Mouse (Mus musculus): ENCODE measurements around the gene Ptger3. TPM values are rescaled to one million over a fixed set of nuclear protein-coding genes. Genes with fewer than 3 reads are reported as not detected.

Gene Ptger3
- polyA plus RNA-seq, 1 experiment from 2014 or later, result 3.4 TPM

- WGBS, result 77% methylated on average over 3 of the region's 3 CpGs
- no peaks in the 10 kb centered on the region for H3K27me3 ChIP-seq (ENCODE audit: control insufficient read depth, insufficient read depth, low read length)
- ATAC-seq (ENCODE audit: insufficient number of reproducible peaks, insufficient read depth, low FRiP score, low read depth), result no peak
- no peaks in the 10 kb centered on the region for H3K4me1 ChIP-seq (ENCODE audit: control insufficient read depth in 2 of 2, insufficient read depth in 2 of 2, low read length in 2 of 2)
- no peak overlapping the region for H3K4me2 ChIP-seq (ENCODE audit: low read length)
- H3K27ac ChIP-seq (replicated peaks in 1 of 2; ENCODE audit: control insufficient read depth in 1 of 2, insufficient read depth in 1 of 2, low read depth in 2 of 2, low read length in 2 of 2), result no peak overlapping the region
- no peak overlapping the region for H3K9ac ChIP-seq (ENCODE audit: low read length)
- H3K9me3 ChIP-seq (ENCODE audit: control insufficient read depth, low read length), result no peaks in the 10 kb centered on the region
- H3K36me3 ChIP-seq (ENCODE audit: control insufficient read depth, insufficient read depth, low read length), result no peaks in the 10 kb centered on the region
- no peak overlapping the region for H3K4me3 ChIP-seq (ENCODE audit: control insufficient read depth in 1 of 2, insufficient read depth in 1 of 2, low read depth in 1 of 2, low read length in 2 of 2)
These were observed 119.4 kb downstream of the Ptger3 start for GRCm38 (mm10) chr3:157686105-157686504.

GRCm38 (mm10) chr3:157688419-157689162 lies 121.9 kb downstream of the Ptger3 start:
- Histone ChIP-seq H3K27ac (replicated peaks in 1 of 2; ENCODE audit: control insufficient read depth in 1 of 2, insufficient read depth in 1 of 2, low read depth in 2 of 2, low read length in 2 of 2) (no peak overlapping the region), H3K9me3 (ENCODE audit: control insufficient read depth, low read length) (no peaks in the 10 kb centered on the region), H3K4me2 (ENCODE audit: low read length) (no peak overlapping the region), H3K4me1 (ENCODE audit: control insufficient read depth in 2 of 2, insufficient read depth in 2 of 2, low read length in 2 of 2) (no peaks in the 10 kb centered on the region), H3K27me3 (ENCODE audit: control insufficient read depth, insufficient read depth, low read length) (no peaks in the 10 kb centered on the region), H3K9ac (ENCODE audit: low read length) (no peak overlapping the region), H3K4me3 (ENCODE audit: control insufficient read depth in 1 of 2, insufficient read depth in 1 of 2, low read depth in 1 of 2, low read length in 2 of 2) (no peak overlapping the region), H3K36me3 (ENCODE audit: control insufficient read depth, insufficient read depth, low read length) (no peaks in the 10 kb centered on the region)
- 41% methylated on average over 6 of the region's 6 CpGs for WGBS
- ATAC-seq (ENCODE audit: insufficient number of reproducible peaks, insufficient read depth, low FRiP score, low read depth), result no peak

MicroRNAs encoded within 50 kb of the gene (microRNA counts, 519-probe panel; counts per million panel counts)
- 322 counts per million, percentile 70 among the panel's probes with 10 or more counts for microRNA mmu-miR-186

Small RNA genes within 50 kb of the gene (microRNA-seq; reads per million reads assigned to microRNA genes)
- 360 reads per million, percentile 68 among the genes with 10 or more reads in this experiment for gene Mir186

Other genes starting within 250 kb of the Ptger3 start
- 68.0 and 69.4 TPM in 2 replicates for gene Zranb2, start 32.7 kb upstream of the Ptger3 start, polyA plus RNA-seq (2014; fragmentation: Nextera tagmentation; extraction: Ambion mirVana)